Mouse (Mus musculus): ENCODE measurements around the gene Rapgefl1.

DNA sequence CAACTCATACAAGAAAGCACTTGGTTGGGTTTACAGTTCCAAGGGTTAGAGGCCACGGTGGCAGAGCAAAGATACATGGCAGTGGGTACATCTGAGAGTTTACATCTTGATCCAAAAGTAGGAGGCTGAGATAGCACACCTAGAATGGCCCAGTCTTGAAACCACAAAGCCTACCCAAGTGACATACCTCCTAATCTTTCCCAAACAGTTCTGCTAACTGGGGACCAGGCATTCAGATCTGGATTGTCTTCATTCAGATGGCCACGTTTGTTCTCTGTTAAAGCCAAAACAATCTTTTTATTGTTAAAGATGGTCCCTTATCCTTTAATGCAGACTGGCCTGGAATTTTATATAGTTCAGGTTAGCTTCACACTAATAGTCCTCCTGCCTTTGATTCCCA, 8.7 kb upstream of the Rapgefl1 start:
- no peak for TF ChIP-seq E2F4 (IDR thresholded peaks at IDR 0.05; ENCODE audit: insufficient read depth)
- TF ChIP-seq TCF12 (IDR thresholded peaks at IDR 0.05; ENCODE audit: insufficient read depth, poor library complexity, severe bottlenecking) = no peak
- no peak for TF ChIP-seq MYOD1 (IDR thresholded peaks at IDR 0.05; ENCODE audit: control insufficient read depth in 1 of 3, insufficient read length in 2 of 3, low read depth in 2 of 3)
- no peak for TF ChIP-seq POLR2A (IDR thresholded peaks at IDR 0.05; ENCODE audit: insufficient read length, low read depth)
- no peak for TF ChIP-seq MAX (IDR thresholded peaks at IDR 0.05; ENCODE audit: low read depth)
- no peak for TF ChIP-seq USF1 (IDR thresholded peaks at IDR 0.05; ENCODE audit: low read depth)
- no peak for TF ChIP-seq MYOG (IDR thresholded peaks at IDR 0.05; ENCODE audit: control insufficient read depth in 1 of 3, insufficient read depth in 1 of 3, insufficient read length in 2 of 3, low read depth in 2 of 3)
- no peak for TF ChIP-seq POLR2AphosphoS2 (IDR thresholded peaks at IDR 0.05; ENCODE audit: insufficient read length, low read depth)
- TF ChIP-seq SRF (IDR thresholded peaks at IDR 0.05; ENCODE audit: control insufficient read depth, insufficient read length, low read depth) = no peak
- no peak for TF ChIP-seq CEBPB (IDR thresholded peaks at IDR 0.05; ENCODE audit: insufficient read depth, poor library complexity, severe bottlenecking)
